In genomic region chr13:23433206-23433605, GRCm38 (mm10) we compare ENCODE assay signal across 9 mouse cellular contexts. TPM values are rescaled to one million over a fixed set of nuclear protein-coding genes. Genes with fewer than 3 reads are reported as not detected.
DNase-seq lines count a peak whose midpoint lies in the region; ATAC-seq and TF ChIP-seq lines count a peak whose summit lies in the region.
"Had no signal": no experiment of that assay in that cellular context is flagged by ENCODE, and none has a peak within 500 bp of the region (broad histone marks: within the 10 kb centered on the region; RNA-seq: fewer than 3 reads in every experiment).

No protein-coding gene starts in this region.

- no peak for ATAC-seq in forebrain, embryonic 11.5 days (replicated peaks; ENCODE audit: low FRiP score)
- ATAC-seq in limb, embryonic 13.5 days (ENCODE audit: low FRiP score, low read depth), result no peak
- ATAC-seq in neural tube, embryonic 15.5 days (ENCODE audit: low FRiP score), result no peak

- intact Hi-C loops in left cerebral cortex, adult 2 months (cut with DNase I), result loop anchor here (2.0 to 10.0 kb wide), 5 partner anchors 14 to 1491 kb away; partner anchors contain the start of genes Hist1h2ac, Hist1h2bb, Hist1h2bc and Hist1h3c
- intact Hi-C loops in left cerebral cortex, postnatal 4 days (cut with DNase I), result loop anchor here (10.0 kb wide), 2 partner anchors 1408 to 1488 kb away; partner anchors contain the start of gene Zfp184

- no peak overlapping the region for H3K27ac ChIP-seq in left cerebral cortex, adult 2 months
- H3K27ac ChIP-seq in forebrain, embryonic 11.5 days (ENCODE audit: low read depth, low read length), result 0 out of 2 replicates have a peak overlapping the region, but pooled peaks have one; percentile 46
- peak overlapping the region; percentile 29; the same call in 1 of the 2 replicates for H3K27ac ChIP-seq in limb, embryonic 13.5 days
- peak overlapping the region; percentile 74; the same call in 1 of the 2 replicates for H3K27ac ChIP-seq in neural tube, embryonic 15.5 days (replicated peaks)

- H3K4me1 ChIP-seq in forebrain, embryonic 11.5 days (replicated peaks; ENCODE audit: control insufficient read depth, insufficient read depth, low read length), result peaks cover 1% of the 10 kb centered on the region; the same call in 1 of the 2 replicates
- peaks cover 20% of the 10 kb centered on the region for H3K4me1 ChIP-seq in limb, embryonic 13.5 days
- peaks cover 24% of the 10 kb centered on the region for H3K4me1 ChIP-seq in neural tube, embryonic 15.5 days

- no peaks in the 10 kb centered on the region for H3K36me3 ChIP-seq in forebrain, embryonic 11.5 days (ENCODE audit: control insufficient read depth, insufficient read depth, low read length)
- no peaks in the 10 kb centered on the region for H3K36me3 ChIP-seq in limb, embryonic 13.5 days
- H3K36me3 ChIP-seq in neural tube, embryonic 15.5 days, result no peaks in the 10 kb centered on the region

- peak overlapping the region; percentile 50 for H3K4me3 ChIP-seq in left cerebral cortex, adult 2 months
- peak overlapping the region; percentile 52 for H3K4me3 ChIP-seq in forebrain, embryonic 11.5 days (ENCODE audit: low read depth, low read length)
- peak overlapping the region; percentile 58 for H3K4me3 ChIP-seq in limb, embryonic 13.5 days
- H3K4me3 ChIP-seq in neural tube, embryonic 15.5 days (replicated peaks), result peak overlapping the region; percentile 64

- no peak for TF ChIP-seq CTCF in left cerebral cortex, adult 2 months (IDR thresholded peaks at IDR 0.05)

- peak overlapping the region; percentile 47 for H3K4me2 ChIP-seq in forebrain, embryonic 11.5 days (ENCODE audit: low read depth, low read length, severe bottlenecking)
- H3K4me2 ChIP-seq in limb, embryonic 13.5 days (replicated peaks), result peak overlapping the region; percentile 66
- peak overlapping the region; percentile 75 for H3K4me2 ChIP-seq in neural tube, embryonic 15.5 days

- H3K27me3 ChIP-seq in forebrain, embryonic 11.5 days (ENCODE audit: control insufficient read depth, insufficient read depth, low read length), result no peaks in the 10 kb centered on the region
- no peaks in the 10 kb centered on the region for H3K27me3 ChIP-seq in limb, embryonic 13.5 days
- H3K27me3 ChIP-seq in neural tube, embryonic 15.5 days (replicated peaks), result no peaks in the 10 kb centered on the region

- no peaks in the 10 kb centered on the region for H3K9me3 ChIP-seq in forebrain, embryonic 11.5 days (ENCODE audit: control insufficient read depth, low read length)
- no peaks in the 10 kb centered on the region for H3K9me3 ChIP-seq in limb, embryonic 13.5 days
- no peaks in the 10 kb centered on the region for H3K9me3 ChIP-seq in neural tube, embryonic 15.5 days (replicated peaks)

- DNase-seq in left cerebral cortex, adult 2 months (ENCODE audit: extremely low spot score in 1 of 2, low spot score in 2 of 2), result no peak
- DNase-seq in left cerebral cortex, postnatal 4 days, result no peak
- no peak for DNase-seq in forebrain, embryonic 11.5 days (ENCODE audit: low spot score)
- no peak for DNase-seq in layer of hippocampus, adult 9-10 months (ENCODE audit: low spot score)
- no peak for DNase-seq in cerebellum, adult 18-20 months
- no peak for DNase-seq in urinary bladder, postnatal 10 days (ENCODE audit: low spot score)

- H3K9ac ChIP-seq in forebrain, embryonic 11.5 days (ENCODE audit: low read length), result peak overlapping the region; percentile 40
- H3K9ac ChIP-seq in limb, embryonic 13.5 days, result peak overlapping the region; percentile 43; the same call in 1 of the 2 replicates
- 0 out of 2 replicates have a peak overlapping the region, but pooled peaks have one; percentile 34 for H3K9ac ChIP-seq in neural tube, embryonic 15.5 days (replicated peaks)

- 13% methylated on average over 5 of the region's 5 CpGs for WGBS in forebrain, embryonic 11.5 days
- 6% methylated on average over 5 of the region's 5 CpGs for WGBS in limb, embryonic 13.5 days
- 17% methylated on average over 5 of the region's 5 CpGs for WGBS in neural tube, embryonic 15.5 days

RNA-seq across cellular contexts. Expression of gene Abt1, which starts 9.5 kb away (rescaled TPM):
- 1 to 10 TPM; 8.9 to 9.8 TPM for total RNA-seq in left cerebral cortex, adult 2 months (2021)
- 1 to 10 TPM; 5.6 to 6.1 TPM for total RNA-seq in left cerebral cortex, postnatal 4 days (2021)
- 13.0 and 13.5 TPM in 2 replicates for polyA plus RNA-seq in forebrain, embryonic 11.5 days (2014; fragmentation: Nextera tagmentation; extraction: Ambion mirVana)
- polyA plus RNA-seq in limb, embryonic 13.5 days (2015; fragmentation: Nextera tagmentation; extraction: Ambion mirVana), result 13.4 and 14.8 TPM in 2 replicates
- polyA plus RNA-seq in neural tube, embryonic 15.5 days (2015; fragmentation: Nextera tagmentation; extraction: Ambion mirVana), result 9.3 and 10.3 TPM in 2 replicates

RNA-seq across cellular contexts. Expression of gene Btn1a1, which starts 32.5 kb away (rescaled TPM):
- not detected for total RNA-seq in left cerebral cortex, adult 2 months (2021)
- not detected for total RNA-seq in left cerebral cortex, postnatal 4 days (2021)
- polyA plus RNA-seq in forebrain, embryonic 11.5 days (2014; fragmentation: Nextera tagmentation; extraction: Ambion mirVana), result 0.17 and 0.19 TPM in 2 replicates
- 0.19 and 0.45 TPM in 2 replicates for polyA plus RNA-seq in limb, embryonic 13.5 days (2015; fragmentation: Nextera tagmentation; extraction: Ambion mirVana)
- 0.15 TPM in 1 of 2 replicates, not detected in the other for polyA plus RNA-seq in neural tube, embryonic 15.5 days (2015; fragmentation: Nextera tagmentation; extraction: Ambion mirVana)
- total RNA-seq: monocyte, adult 5-6 weeks had no signal

RNA-seq across cellular contexts. Expression of gene Btn2a2, which starts 55.5 kb away (rescaled TPM):
- 1 to 10 TPM in 1 of 2 experiments, under 1 TPM in 1; 0.65 to 1.4 TPM for total RNA-seq in left cerebral cortex, adult 2 months (2021)
- not detected for total RNA-seq in left cerebral cortex, postnatal 4 days (2021)
- 0.48 and 0.59 TPM in 2 replicates for polyA plus RNA-seq in forebrain, embryonic 11.5 days (2014; fragmentation: Nextera tagmentation; extraction: Ambion mirVana)
- polyA plus RNA-seq in limb, embryonic 13.5 days (2015; fragmentation: Nextera tagmentation; extraction: Ambion mirVana), result 1.4 and 1.5 TPM in 2 replicates
- polyA plus RNA-seq in neural tube, embryonic 15.5 days (2015; fragmentation: Nextera tagmentation; extraction: Ambion mirVana), result 0.14 and 0.22 TPM in 2 replicates
- total RNA-seq: monocyte, adult 5-6 weeks had no signal
